Mouse (Mus musculus): ENCODE results near the gene Ap1g1. TPM values are rescaled to one million over a fixed set of nuclear protein-coding genes. Genes with fewer than 3 reads are reported as not detected.

Ap1g1 gene
- polyA plus RNA-seq, 1 experiment from 2014 or later: 24.7 TPM

DNA sequence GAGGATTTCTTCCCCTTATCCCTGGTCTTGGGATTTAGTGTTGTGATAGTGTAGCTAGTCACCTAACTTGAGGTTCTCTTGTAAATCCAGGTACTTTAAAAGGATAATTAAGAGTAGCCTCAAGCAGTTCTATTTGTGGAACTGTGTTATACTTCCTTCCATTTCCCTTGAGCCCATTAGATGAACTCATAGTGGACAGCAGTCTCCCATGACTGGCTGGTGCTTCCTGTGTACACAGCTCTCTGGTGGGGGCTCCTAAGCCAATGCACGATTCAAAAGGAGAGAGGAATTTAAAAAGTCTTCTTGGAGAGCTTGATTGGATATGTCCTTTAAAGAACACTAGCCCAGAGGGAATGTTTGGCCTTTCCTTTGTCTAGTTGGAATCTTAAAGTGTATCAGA lies 39.6 kb downstream of the Ap1g1 start:
- Histone ChIP-seq H3K4me1 (replicated peaks) (peaks cover 11% of the 10 kb centered on the region), H3K4me2 (no peak overlapping the region), H3K27me3 (no peaks in the 10 kb centered on the region), H3K36me3 (no peaks in the 10 kb centered on the region), H3K9me3 (replicated peaks) (no peaks in the 10 kb centered on the region), H3K4me3 (no peak overlapping the region), H3K9ac (no peak overlapping the region), H3K27ac (peak overlapping the region; percentile 55)
- WGBS: 14% methylated on average over 1 of the region's 1 CpGs
- no peak for ATAC-seq (replicated peaks; ENCODE audit: insufficient number of reproducible peaks, insufficient read depth, low FRiP score, low read depth)

DNA sequence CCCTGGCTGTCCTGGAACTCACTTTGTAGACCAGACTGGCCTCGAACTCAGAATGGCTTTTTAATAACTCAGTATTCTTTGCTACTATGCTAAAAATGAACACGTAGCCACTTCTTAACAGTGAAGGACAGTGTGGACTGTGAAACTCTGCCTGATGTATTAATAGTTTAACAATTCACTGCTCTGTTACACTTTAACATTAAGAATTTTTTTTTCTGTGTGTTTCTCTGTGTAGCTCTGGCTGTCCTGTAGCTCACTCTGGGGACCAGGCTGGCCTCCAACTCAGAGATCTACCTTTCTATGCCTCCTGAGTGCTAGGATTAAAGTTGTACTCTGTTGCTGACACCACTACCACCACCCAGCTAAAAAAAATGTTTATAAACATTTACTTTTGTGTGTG lies 45.2 kb downstream of the Ap1g1 start:
- no peaks in the 10 kb centered on the region for H3K9me3 ChIP-seq (replicated peaks)
- H3K27ac ChIP-seq: no peak overlapping the region
- no peak overlapping the region for H3K4me2 ChIP-seq
- H3K4me1 ChIP-seq (replicated peaks): no peaks in the 10 kb centered on the region
- WGBS: 88% methylated on average over 2 of the region's 2 CpGs
- no peak overlapping the region for H3K9ac ChIP-seq
- no peak for ATAC-seq (replicated peaks; ENCODE audit: insufficient number of reproducible peaks, insufficient read depth, low FRiP score, low read depth)
- H3K36me3 ChIP-seq: 0 out of 2 replicates have a peak, but pooled peaks cover 6% of the 10 kb centered on the region
- no peaks in the 10 kb centered on the region for H3K27me3 ChIP-seq
- no peak overlapping the region for H3K4me3 ChIP-seq

DNA sequence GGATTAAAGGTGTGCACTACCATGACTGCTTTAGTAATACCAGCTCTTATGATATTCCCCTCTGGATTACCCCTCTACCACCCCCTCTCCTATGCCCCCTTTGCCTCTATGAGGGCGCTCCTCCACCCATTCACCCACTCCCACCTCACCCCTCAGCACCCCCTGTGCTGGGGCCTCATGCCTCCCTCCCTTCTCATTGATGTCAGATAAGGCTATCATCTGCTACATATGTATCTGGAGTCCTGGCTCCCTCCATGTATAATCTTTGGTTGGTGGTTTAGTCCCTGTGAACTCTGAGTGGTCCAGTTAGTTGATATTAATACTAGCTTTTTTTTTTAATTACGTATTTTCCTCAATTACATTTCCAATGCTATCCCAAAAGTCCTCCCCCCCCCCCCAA lies 61.5 kb downstream of the Ap1g1 start:
- Histone ChIP-seq H3K27ac (no peak overlapping the region), H3K9ac (no peak overlapping the region), H3K4me3 (no peak overlapping the region), H3K4me2 (no peak overlapping the region), H3K36me3 (peaks cover 57% of the 10 kb centered on the region), H3K9me3 (replicated peaks) (no peaks in the 10 kb centered on the region), H3K27me3 (no peaks in the 10 kb centered on the region), H3K4me1 (replicated peaks) (no peaks in the 10 kb centered on the region)
- ATAC-seq (replicated peaks; ENCODE audit: insufficient number of reproducible peaks, insufficient read depth, low FRiP score, low read depth): no peak
- 88% methylated on average over 2 of the region's 2 CpGs for WGBS

DNA sequence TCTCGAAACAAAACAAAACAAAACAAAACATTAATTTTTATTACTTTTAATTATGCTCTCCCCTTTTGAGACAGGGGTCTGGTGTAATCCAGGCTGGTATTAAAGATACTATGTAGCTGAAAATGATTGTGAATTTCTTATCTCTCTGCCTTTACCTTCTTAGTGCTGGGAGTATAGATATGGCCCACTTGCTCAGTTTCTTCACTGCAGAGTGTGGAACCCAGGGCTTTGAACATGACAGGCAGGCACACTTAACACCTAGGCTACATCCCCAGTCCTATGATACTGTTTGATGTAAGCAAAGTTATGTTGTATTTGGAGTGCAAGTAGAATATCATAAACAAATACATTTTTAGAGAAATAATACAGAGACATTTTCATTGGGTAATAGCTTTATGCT lies 64.1 kb downstream of the Ap1g1 start:
- Histone ChIP-seq H3K4me1 (replicated peaks) (peaks cover 3% of the 10 kb centered on the region; the same call in 1 of the 2 replicates), H3K4me2 (no peak overlapping the region), H3K27ac (no peak overlapping the region), H3K27me3 (no peaks in the 10 kb centered on the region), H3K9ac (no peak overlapping the region), H3K9me3 (replicated peaks) (no peaks in the 10 kb centered on the region), H3K36me3 (peaks cover 49% of the 10 kb centered on the region), H3K4me3 (no peak overlapping the region)
- 100% methylated on average over 1 of the region's 1 CpGs for WGBS
- no peak for ATAC-seq (replicated peaks; ENCODE audit: insufficient number of reproducible peaks, insufficient read depth, low FRiP score, low read depth)

DNA sequence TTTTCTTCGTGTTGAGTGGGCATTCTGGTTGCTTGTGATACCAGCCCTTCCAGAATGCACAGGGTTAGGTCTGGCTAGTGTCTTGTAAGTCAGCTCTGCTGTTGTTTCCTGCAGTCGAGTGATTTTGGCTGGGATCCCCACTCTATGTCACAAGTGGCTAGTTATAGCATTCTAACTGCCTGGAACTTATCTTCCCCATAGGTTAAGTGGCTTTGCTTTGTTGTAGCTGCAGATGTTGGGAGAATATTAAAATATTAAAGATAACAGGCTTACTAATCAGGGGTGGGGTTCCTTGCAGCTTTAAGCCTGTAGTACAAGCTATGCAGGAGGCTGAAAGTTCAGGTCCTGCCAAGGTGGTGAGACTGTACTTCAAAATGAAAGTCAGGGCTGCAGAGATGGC lies 69.5 kb downstream of the Ap1g1 start:
- Histone ChIP-seq H3K36me3 (peaks cover 54% of the 10 kb centered on the region), H3K27ac (peak overlapping the region; percentile 72), H3K4me2 (0 out of 2 replicates have a peak overlapping the region, but pooled peaks have one; percentile 13), H3K27me3 (no peaks in the 10 kb centered on the region), H3K9ac (no peak overlapping the region), H3K9me3 (replicated peaks) (no peaks in the 10 kb centered on the region), H3K4me3 (no peak overlapping the region), H3K4me1 (replicated peaks) (peaks cover 17% of the 10 kb centered on the region)
- WGBS: 31% methylated on average over 2 of the region's 2 CpGs
- peak; percentile 73; the same call in 1 of the 2 replicates for ATAC-seq (replicated peaks; ENCODE audit: insufficient number of reproducible peaks, insufficient read depth, low FRiP score, low read depth)

DNA sequence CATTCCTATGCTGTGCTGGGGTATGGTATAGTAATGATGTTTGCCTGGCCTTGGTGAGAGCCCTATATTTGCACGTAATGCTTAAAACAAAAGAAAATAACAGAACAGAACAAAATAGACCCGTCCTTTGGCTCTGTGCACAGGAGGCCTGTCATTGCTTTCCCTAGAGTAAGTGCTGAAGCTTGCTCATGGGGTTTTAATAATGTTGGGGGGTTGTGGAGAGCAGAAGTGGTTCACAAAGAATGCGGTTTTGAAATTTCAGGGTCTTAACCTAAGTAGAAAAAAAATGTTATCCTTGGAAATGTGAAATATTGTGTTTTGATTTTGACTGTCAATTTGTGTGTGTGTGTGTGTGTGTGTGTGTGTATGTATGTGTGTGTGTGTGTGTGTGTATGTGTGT lies 70.6 kb downstream of the Ap1g1 start:
- no peaks in the 10 kb centered on the region for H3K9me3 ChIP-seq (replicated peaks)
- H3K4me3 ChIP-seq: no peak overlapping the region
- 83% methylated on average over 3 of the region's 3 CpGs for WGBS
- peaks cover 50% of the 10 kb centered on the region for H3K36me3 ChIP-seq
- H3K27ac ChIP-seq: no peak overlapping the region
- no peak overlapping the region for H3K4me2 ChIP-seq
- H3K27me3 ChIP-seq: no peaks in the 10 kb centered on the region
- no peak overlapping the region for H3K9ac ChIP-seq
- H3K4me1 ChIP-seq (replicated peaks): peaks cover 17% of the 10 kb centered on the region
- ATAC-seq (replicated peaks; ENCODE audit: insufficient number of reproducible peaks, insufficient read depth, low FRiP score, low read depth): no peak

DNA sequence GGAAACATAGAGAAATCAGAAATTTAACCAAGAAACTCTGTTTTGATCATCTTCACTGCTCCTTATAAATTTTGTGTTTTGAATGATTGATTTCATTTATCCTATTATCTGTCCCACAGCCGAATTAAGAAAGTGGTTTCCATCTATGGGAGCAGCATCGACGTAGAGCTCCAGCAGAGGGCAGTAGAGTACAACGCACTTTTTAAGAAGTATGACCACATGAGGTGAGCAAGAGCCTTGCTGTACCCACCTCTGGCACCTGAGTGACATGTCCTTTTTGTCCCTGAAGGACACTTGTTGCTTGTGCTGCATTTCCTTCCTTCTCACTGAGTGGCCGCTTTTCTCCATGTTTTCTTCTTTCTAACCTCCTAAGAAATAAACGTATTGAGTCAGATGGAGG lies 75.1 kb downstream of the Ap1g1 start:
- no peak overlapping the region for H3K4me3 ChIP-seq
- no peak overlapping the region for H3K4me2 ChIP-seq
- no peaks in the 10 kb centered on the region for H3K9me3 ChIP-seq (replicated peaks)
- no peaks in the 10 kb centered on the region for H3K27me3 ChIP-seq
- 36% methylated on average over 6 of the region's 6 CpGs for WGBS
- peaks cover 61% of the 10 kb centered on the region for H3K36me3 ChIP-seq
- no peak for ATAC-seq (replicated peaks; ENCODE audit: insufficient number of reproducible peaks, insufficient read depth, low FRiP score, low read depth)
- H3K4me1 ChIP-seq (replicated peaks): peaks cover 6% of the 10 kb centered on the region
- no peak overlapping the region for H3K9ac ChIP-seq
- no peak overlapping the region for H3K27ac ChIP-seq

DNA sequence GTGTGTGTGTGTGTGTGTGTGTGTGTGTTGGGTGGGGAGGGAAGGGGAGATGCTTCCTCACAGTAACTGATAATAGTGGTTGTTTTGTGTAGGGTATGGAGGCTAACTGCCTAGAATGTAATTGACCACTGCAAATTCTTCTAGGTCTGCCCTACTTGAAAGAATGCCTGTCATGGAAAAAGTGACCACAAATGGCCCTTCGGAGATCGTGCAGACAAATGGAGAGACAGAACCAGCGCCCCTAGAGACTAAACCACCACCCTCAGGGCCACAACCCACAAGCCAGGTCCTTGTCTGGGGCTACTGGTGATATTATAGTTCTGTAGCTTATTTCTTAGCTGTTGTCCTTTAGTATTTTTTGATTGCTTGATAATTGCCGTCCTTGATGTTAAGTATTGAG lies 76.2 kb downstream of the Ap1g1 start:
- no peak for ATAC-seq (replicated peaks; ENCODE audit: insufficient number of reproducible peaks, insufficient read depth, low FRiP score, low read depth)
- Histone ChIP-seq H3K36me3 (peaks cover 63% of the 10 kb centered on the region), H3K27ac (no peak overlapping the region), H3K9ac (no peak overlapping the region), H3K4me3 (no peak overlapping the region), H3K4me1 (replicated peaks) (no peaks in the 10 kb centered on the region), H3K9me3 (replicated peaks) (no peaks in the 10 kb centered on the region), H3K4me2 (no peak overlapping the region), H3K27me3 (no peaks in the 10 kb centered on the region)
- 90% methylated on average over 4 of the region's 4 CpGs for WGBS

DNA sequence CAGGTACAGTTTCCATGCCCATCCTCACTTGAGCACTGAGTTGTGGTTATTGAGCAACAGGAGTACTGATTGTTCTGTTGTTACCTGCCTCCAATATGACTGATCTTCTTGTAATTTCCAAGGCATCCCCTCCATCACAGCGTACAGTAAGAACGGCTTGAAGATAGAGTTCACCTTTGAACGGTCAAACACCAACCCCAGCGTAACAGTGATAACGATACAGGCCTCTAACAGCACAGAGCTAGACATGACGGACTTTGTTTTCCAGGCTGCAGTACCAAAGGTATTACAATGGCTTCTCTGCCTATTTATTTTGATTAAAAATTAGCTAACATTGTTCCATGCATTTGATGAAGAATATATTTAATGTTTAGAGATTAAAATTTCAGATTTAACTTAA lies 77.1 kb downstream of the Ap1g1 start:
- H3K27me3 ChIP-seq: no peaks in the 10 kb centered on the region
- no peaks in the 10 kb centered on the region for H3K9me3 ChIP-seq (replicated peaks)
- ATAC-seq (replicated peaks; ENCODE audit: insufficient number of reproducible peaks, insufficient read depth, low FRiP score, low read depth): no peak
- H3K4me1 ChIP-seq (replicated peaks): no peaks in the 10 kb centered on the region
- no peak overlapping the region for H3K4me3 ChIP-seq
- no peak overlapping the region for H3K4me2 ChIP-seq
- no peak overlapping the region for H3K9ac ChIP-seq
- no peak overlapping the region for H3K27ac ChIP-seq
- 94% methylated on average over 6 of the region's 6 CpGs for WGBS
- peaks cover 63% of the 10 kb centered on the region for H3K36me3 ChIP-seq

DNA sequence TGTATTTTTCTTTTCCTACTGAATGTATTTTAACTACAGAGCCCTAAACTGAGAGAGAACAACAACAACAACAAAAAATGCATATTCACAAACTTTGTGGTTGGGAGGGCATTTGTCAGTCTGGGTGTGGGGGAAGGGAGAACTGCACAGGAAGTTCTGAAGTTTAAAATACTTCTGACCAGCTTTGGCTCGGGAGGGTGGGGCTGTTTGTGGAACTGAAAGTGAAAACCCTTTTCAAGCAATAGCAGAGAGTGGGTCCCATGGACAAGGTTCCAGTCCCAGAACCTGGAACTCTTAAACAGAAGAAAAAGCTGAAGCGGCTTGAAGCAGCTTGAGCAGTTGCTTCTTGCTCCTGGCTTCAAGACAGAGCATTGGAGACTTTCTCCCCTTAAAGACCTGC lies 85.0 kb downstream of the Ap1g1 start:
- H3K27ac ChIP-seq: no peak overlapping the region
- WGBS: 60% methylated on average over 2 of the region's 2 CpGs
- H3K9ac ChIP-seq: no peak overlapping the region

DNA sequence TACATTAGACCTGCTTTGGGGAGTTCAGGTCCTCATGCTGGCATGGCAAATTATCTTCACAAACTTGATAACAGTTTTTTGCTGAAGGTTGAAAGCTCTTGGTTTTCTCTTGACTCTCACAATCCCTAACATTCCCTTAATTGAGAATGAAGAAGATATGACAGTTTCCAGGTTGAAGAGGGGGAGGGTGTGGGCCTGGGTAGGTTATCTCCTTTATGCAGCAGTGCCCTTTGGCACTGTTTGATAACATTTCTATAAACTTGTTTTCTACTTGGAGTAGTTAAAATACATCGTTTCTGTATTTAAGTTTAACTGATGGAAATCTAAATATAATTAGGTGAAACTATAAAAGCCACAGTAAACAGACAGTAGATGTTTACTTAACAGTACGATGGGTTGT lies 86.4 kb downstream of the Ap1g1 start:
- WGBS: 79% methylated on average over 2 of the region's 2 CpGs
- Histone ChIP-seq H3K9me3 (replicated peaks) (no peaks in the 10 kb centered on the region), H3K27me3 (no peaks in the 10 kb centered on the region), H3K4me3 (no peak overlapping the region), H3K9ac (no peak overlapping the region), H3K4me2 (no peak overlapping the region), H3K4me1 (replicated peaks) (peaks cover 10% of the 10 kb centered on the region), H3K36me3 (peaks cover 30% of the 10 kb centered on the region), H3K27ac (no peak overlapping the region)
- ATAC-seq (replicated peaks; ENCODE audit: insufficient number of reproducible peaks, insufficient read depth, low FRiP score, low read depth): no peak

More for the DNA sequence above, 85.0 kb downstream of the Ap1g1 start:
- Histone ChIP-seq H3K27me3 (no peaks in the 10 kb centered on the region), H3K4me2 (no peak overlapping the region), H3K4me3 (no peak overlapping the region), H3K4me1 (replicated peaks) (peaks cover 4% of the 10 kb centered on the region), H3K9me3 (replicated peaks) (no peaks in the 10 kb centered on the region), H3K36me3 (peaks cover 38% of the 10 kb centered on the region)
- ATAC-seq (replicated peaks; ENCODE audit: insufficient number of reproducible peaks, insufficient read depth, low FRiP score, low read depth): no peak

DNA sequence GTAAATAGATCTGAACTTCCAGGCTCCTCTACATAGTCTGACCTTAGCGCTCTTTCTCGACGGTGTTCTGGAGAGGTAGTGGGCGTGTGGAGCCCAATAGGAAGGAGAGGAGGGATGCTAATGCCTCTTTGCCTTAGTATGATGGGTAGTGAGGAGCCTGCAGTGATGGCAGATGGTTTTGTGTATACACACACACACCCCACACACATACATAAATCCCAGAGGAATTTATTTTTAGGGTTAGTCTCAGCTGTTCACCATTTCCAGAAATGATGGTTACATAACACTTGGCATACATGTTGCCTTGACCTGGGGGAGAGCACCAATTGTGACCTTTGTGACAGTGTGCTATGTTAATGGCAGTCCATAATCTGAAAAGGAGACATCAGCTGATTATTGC lies 87.2 kb downstream of the Ap1g1 start:
- Histone ChIP-seq H3K9me3 (replicated peaks) (no peaks in the 10 kb centered on the region), H3K27me3 (no peaks in the 10 kb centered on the region), H3K36me3 (peaks cover 22% of the 10 kb centered on the region), H3K4me1 (replicated peaks) (peaks cover 10% of the 10 kb centered on the region), H3K27ac (no peak overlapping the region), H3K4me3 (no peak overlapping the region), H3K9ac (no peak overlapping the region), H3K4me2 (no peak overlapping the region)
- ATAC-seq (replicated peaks; ENCODE audit: insufficient number of reproducible peaks, insufficient read depth, low FRiP score, low read depth): no peak
- WGBS: 70% methylated on average over 4 of the region's 4 CpGs

Data from heart, embryonic 15.5 days (tissue).